Mouse (Mus musculus) megakaryocyte, embryonic 14.5 days (primary cell): Measurements from ENCODE around the gene Defb48.

ENCODE experiments used
- FLI1 ChIP-seq: IDR thresholded peaks from 2 replicates; pipeline ENCODE4 v1.6.1; 2012; ENCODE audit warnings: low read length, inconsistent platforms, mixed read lengths
- GATA1 ChIP-seq: IDR thresholded peaks from 3 replicates; pipeline ENCODE4 v1.6.1; 2012; ENCODE audit warnings: mixed read lengths, low read length, inconsistent platforms, borderline replicate concordance

GRCm38 (mm10) chr14:62998977-62999376 is 14.7 kb upstream of the Defb48 start:
- TF ChIP-seq GATA1 (no peak), FLI1 (no peak)
